Mouse (Mus musculus): ENCODE measurements around the gene Nsfl1c. TPM values are rescaled to one million over a fixed set of nuclear protein-coding genes. Genes with fewer than 3 reads are reported as not detected.
"Not testable (repeated sequence)": the region's sequence is repeated elsewhere in the genome, so short reads cannot be mapped to it uniquely, and the experiment has no call there.

Nsfl1c gene
- not detected in 2 replicates for polyA plus RNA-seq (2012; ENCODE audit: insufficient read depth, insufficient read length, low replicate concordance, missing spikeins)

DNA sequence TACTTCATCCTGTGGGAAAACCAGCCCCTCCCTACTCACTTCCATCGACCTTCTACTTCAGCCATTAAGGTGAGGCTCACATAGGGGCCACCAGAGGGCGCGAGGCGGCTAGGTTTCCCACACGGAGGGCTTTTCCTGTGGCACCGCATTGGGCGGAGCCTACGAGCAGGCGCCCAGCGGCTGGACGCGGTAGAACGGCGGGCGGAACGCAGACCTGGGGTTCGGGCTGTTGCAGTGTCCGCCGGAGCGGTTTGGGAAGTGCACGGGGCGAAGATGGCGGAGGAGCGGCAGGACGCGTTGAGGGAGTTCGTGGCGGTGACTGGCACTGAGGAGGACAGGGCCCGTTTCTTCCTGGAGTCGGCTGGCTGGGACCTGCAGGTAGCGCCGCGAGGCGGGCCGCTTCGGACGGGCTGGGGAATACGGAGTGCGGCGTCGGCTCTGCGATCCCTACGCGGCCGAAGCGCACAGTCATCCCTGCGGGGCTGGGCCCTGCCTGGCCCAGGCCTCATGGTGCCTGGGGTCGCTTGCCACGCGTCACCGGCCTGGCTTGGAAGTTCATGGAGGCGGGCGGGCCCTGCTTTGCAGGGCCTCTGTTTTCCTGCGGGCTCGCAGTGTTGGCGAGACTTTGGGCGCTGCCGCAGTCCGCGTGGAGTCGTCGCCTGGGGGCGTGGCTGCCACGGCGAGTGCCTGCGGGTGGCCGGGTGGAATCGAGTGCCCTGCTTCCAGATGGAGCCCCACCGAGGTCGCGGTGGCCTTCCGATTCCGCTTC, at the start of gene Nsfl1c:
TSS of gene Nsfl1c (plus strand) at position 148 of the 769 bp plus-strand sequence.
- WGBS = under 1% methylated on average over 73 of the region's 73 CpGs
- Histone ChIP-seq H3K27ac (ENCODE audit: insufficient read depth, low read depth, low read length) (no peak within 1 kb of the TSS), H3K4me1 (ENCODE audit: control insufficient read depth, insufficient read depth, low read length) (no peaks in the 10 kb centered on the region), H3K4me3 (ENCODE audit: insufficient read depth, low read depth, low read length) (peak within 1 kb of the TSS; percentile 92)
- peak; percentile 100 for TF ChIP-seq CTCF (IDR thresholded peaks at IDR 0.05; ENCODE audit: insufficient read depth, low read depth, low read length)
- TF ChIP-seq POLR2A (IDR thresholded peaks at IDR 0.05; ENCODE audit: insufficient read depth, low read depth, low read length) = peak; percentile 64

DNA sequence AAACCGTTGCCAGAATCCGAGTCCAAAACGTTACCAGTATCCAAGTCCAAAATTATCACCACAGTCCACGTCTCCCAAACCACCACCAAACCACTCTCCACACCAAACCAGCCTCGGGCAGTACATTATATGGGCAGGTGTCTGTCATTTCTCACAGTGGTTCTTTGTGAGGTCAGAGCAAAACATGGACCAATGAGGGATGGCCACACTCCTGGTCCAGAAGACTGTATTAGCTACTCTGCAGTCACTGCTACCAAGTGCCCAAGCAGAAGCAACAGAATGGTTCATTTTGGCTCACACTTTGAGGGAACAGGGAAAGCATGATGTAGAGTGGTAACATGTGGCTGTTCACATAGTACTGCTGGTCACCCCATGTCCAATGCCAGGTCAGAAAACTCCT, 17.9 kb upstream of the Nsfl1c start, which contains the start of gene 4921509C19Rik:
TSS of gene 4921509C19Rik (minus strand) at position 101 of the 400 bp plus-strand sequence.
- 85% methylated on average over 5 of the region's 5 CpGs for WGBS
- not testable (repeated sequence) for H3K4me1 ChIP-seq (ENCODE audit: control insufficient read depth, insufficient read depth, low read length); H3K27ac ChIP-seq (ENCODE audit: insufficient read depth, low read depth, low read length); H3K4me3 ChIP-seq (ENCODE audit: insufficient read depth, low read depth, low read length)

GRCm38 (mm10) chr2:151486496-151486895, 7.5 kb upstream of the Nsfl1c start:
- H3K4me3 ChIP-seq (ENCODE audit: insufficient read depth, low read depth, low read length) = no peak overlapping the region
- TF ChIP-seq POLR2A (IDR thresholded peaks at IDR 0.05; ENCODE audit: insufficient read depth, low read depth, low read length) (no peak), CTCF (IDR thresholded peaks at IDR 0.05; ENCODE audit: insufficient read depth, low read depth, low read length) (no peak)
- H3K4me1 ChIP-seq (ENCODE audit: control insufficient read depth, insufficient read depth, low read length) = no peaks in the 10 kb centered on the region
- H3K27ac ChIP-seq (ENCODE audit: insufficient read depth, low read depth, low read length) = no peak overlapping the region

DNA sequence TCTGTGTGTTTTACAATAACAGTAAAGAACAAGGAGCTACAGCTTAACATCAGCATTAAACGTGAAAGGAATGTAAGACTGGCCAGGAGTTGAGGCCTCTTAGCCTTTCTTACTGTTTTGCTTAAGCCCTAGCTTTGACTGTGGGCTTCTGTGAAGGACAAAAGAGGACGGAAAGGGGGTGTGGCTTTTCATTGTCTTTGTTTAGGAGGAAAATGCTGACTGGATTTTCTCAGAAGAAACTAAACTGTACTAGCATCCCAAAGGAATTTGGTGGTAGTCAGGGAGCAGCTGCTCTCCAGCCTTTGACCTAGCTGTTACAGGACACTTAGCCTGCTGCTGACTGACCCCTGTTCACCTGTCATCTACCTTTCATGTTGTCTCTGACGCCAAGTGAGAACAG, 4.4 kb downstream of the Nsfl1c start:
- WGBS = 30% methylated on average over 3 of the region's 3 CpGs
- H3K4me3 ChIP-seq (ENCODE audit: insufficient read depth, low read depth, low read length) = no peak overlapping the region
- TF ChIP-seq CTCF (IDR thresholded peaks at IDR 0.05; ENCODE audit: insufficient read depth, low read depth, low read length) (no peak), POLR2A (IDR thresholded peaks at IDR 0.05; ENCODE audit: insufficient read depth, low read depth, low read length) (no peak)
- H3K27ac ChIP-seq (ENCODE audit: insufficient read depth, low read depth, low read length) = no peak overlapping the region
- H3K4me1 ChIP-seq (ENCODE audit: control insufficient read depth, insufficient read depth, low read length) = no peaks in the 10 kb centered on the region

DNA sequence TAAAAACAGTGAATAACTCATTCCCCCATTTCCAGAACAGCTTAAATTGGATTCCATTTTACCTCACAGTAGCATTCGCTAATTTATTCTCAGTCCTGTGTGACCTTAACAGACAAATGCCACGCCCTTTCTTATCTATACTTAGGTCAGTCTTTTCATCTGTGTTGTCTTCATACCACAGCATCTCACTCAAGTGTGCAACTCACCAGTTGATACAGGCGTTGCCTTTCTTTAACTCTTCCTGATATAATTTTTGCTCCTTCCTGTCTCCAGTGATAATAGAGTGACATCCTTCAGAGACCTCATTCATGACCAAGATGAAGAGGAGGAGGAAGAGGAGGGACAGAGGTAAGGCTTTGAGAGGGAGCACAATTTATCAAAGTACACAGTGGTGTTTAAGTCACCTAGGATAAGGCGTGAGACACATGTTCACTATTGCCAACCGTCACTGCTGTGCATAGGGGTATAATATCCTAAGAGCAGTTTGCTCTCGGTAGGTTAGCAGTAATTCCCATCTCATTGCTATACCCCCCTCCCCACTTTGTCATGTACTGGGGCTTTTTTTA, 6.5 kb downstream of the Nsfl1c start:
- TF ChIP-seq POLR2A (IDR thresholded peaks at IDR 0.05; ENCODE audit: insufficient read depth, low read depth, low read length) = no peak
- no peak for TF ChIP-seq CTCF (IDR thresholded peaks at IDR 0.05; ENCODE audit: insufficient read depth, low read depth, low read length)
- no peak overlapping the region for H3K4me3 ChIP-seq (ENCODE audit: insufficient read depth, low read depth, low read length)
- no peak overlapping the region for H3K27ac ChIP-seq (ENCODE audit: insufficient read depth, low read depth, low read length)
- WGBS = 89% methylated on average over 6 of the region's 6 CpGs
- H3K4me1 ChIP-seq (ENCODE audit: control insufficient read depth, insufficient read depth, low read length) = no peaks in the 10 kb centered on the region

DNA sequence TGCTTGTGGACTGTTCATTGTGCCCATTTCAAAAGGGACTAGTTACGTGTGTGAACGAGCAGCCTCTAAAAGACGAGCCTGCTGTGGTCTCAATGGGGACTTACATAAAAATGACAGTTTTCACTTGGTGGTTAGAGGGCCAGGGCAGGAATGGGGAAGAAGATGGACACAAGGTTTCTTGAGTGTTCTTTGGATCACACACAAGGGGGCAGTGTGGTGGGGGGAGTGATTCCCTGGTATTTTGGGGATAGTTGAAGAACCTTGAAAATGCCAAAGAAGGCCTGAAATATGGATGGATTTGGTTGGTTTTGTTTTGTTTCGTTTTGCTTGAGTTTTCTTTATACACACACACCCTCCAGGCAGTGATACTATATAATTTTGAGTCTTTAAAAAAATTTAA, 10.2 kb downstream of the Nsfl1c start:
- whole genome bisulfite sequencing = 77% methylated on average over 4 of the region's 4 CpGs
- H3K4me1 ChIP-seq (ENCODE audit: control insufficient read depth, insufficient read depth, low read length) = no peaks in the 10 kb centered on the region
- no peak overlapping the region for H3K27ac ChIP-seq (ENCODE audit: insufficient read depth, low read depth, low read length)
- H3K4me3 ChIP-seq (ENCODE audit: insufficient read depth, low read depth, low read length) = no peak overlapping the region
- no peak for TF ChIP-seq POLR2A (IDR thresholded peaks at IDR 0.05; ENCODE audit: insufficient read depth, low read depth, low read length)
- no peak for TF ChIP-seq CTCF (IDR thresholded peaks at IDR 0.05; ENCODE audit: insufficient read depth, low read depth, low read length)

DNA sequence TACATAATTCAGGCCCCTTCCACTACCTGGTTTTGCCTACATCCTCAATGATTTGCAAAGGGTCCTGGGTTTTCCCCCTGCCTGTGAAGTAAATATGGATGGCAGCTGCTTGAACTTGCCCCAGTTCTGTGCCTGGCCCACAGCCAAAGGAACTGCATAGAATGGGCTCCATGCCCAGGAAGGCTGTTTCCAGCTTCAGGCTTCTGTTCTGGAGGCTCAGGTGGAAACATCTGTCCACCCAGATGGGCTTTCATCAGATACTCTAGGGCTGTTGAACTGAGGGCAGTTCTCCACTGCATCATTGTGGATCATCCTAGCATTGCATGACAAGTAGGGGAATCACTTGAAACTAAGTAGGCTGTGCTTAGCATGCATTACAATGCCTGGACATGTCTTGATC, 18.2 kb downstream of the Nsfl1c start:
- TF ChIP-seq POLR2A (IDR thresholded peaks at IDR 0.05; ENCODE audit: insufficient read depth, low read depth, low read length) (no peak), CTCF (IDR thresholded peaks at IDR 0.05; ENCODE audit: insufficient read depth, low read depth, low read length) (no peak)
- Histone ChIP-seq H3K4me1 (ENCODE audit: control insufficient read depth, insufficient read depth, low read length) (no peaks in the 10 kb centered on the region), H3K27ac (ENCODE audit: insufficient read depth, low read depth, low read length) (no peak overlapping the region), H3K4me3 (ENCODE audit: insufficient read depth, low read depth, low read length) (no peak overlapping the region)

- 81% methylated on average over 3 of the region's 3 CpGs for WGBS
- no peak overlapping the region for H3K4me3 ChIP-seq (ENCODE audit: insufficient read depth, low read depth, low read length)
- no peak overlapping the region for H3K27ac ChIP-seq (ENCODE audit: insufficient read depth, low read depth, low read length)
- H3K4me1 ChIP-seq (ENCODE audit: control insufficient read depth, insufficient read depth, low read length) = no peaks in the 10 kb centered on the region
- no peak for TF ChIP-seq CTCF (IDR thresholded peaks at IDR 0.05; ENCODE audit: insufficient read depth, low read depth, low read length)
These were observed 19.7 kb downstream of the Nsfl1c start for GRCm38 (mm10) chr2:151513525-151514285.

DNA sequence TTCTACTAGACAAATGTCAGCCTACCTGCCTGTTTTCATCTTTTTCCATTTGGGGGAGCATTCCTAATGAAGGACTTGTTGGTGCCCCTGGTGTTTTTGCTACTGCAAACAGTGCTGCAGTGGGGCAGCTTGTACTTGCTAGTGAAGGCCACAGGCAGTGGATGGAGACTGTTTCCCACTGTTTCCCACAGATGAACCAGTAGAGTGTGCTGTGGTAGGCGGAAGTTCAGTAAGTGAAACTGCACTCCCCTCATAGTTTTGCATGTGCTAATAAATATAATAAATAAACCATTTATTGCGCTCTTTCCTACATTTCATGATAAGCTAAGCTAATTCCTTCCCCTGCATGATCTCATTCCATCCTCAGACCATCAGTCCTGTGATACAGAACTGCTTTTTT, 25.0 kb downstream of the Nsfl1c start:
- TF ChIP-seq POLR2A (IDR thresholded peaks at IDR 0.05; ENCODE audit: insufficient read depth, low read depth, low read length) = no peak
- TF ChIP-seq CTCF (IDR thresholded peaks at IDR 0.05; ENCODE audit: insufficient read depth, low read depth, low read length) = no peak
- Histone ChIP-seq H3K4me3 (ENCODE audit: insufficient read depth, low read depth, low read length) (no peak overlapping the region), H3K4me1 (ENCODE audit: control insufficient read depth, insufficient read depth, low read length) (no peaks in the 10 kb centered on the region), H3K27ac (ENCODE audit: insufficient read depth, low read depth, low read length) (no peak overlapping the region)
- WGBS = 84% methylated on average over 2 of the region's 2 CpGs

All from olfactory bulb, adult 2 months (tissue).